Mouse (Mus musculus) c-Kit-negative CD71-positive TER-119-positive erythroid progenitor cells, embryonic 14.5 days (primary cell): ENCODE results near the gene Cwc15.

ENCODE experiments used
- DNase-seq: peaks from one replicate; pipeline ENCODE4 v3.0.0-alpha.2; 2013; ENCODE audit warnings: low read depth, low spot score

Gene Cwc15

DNA sequence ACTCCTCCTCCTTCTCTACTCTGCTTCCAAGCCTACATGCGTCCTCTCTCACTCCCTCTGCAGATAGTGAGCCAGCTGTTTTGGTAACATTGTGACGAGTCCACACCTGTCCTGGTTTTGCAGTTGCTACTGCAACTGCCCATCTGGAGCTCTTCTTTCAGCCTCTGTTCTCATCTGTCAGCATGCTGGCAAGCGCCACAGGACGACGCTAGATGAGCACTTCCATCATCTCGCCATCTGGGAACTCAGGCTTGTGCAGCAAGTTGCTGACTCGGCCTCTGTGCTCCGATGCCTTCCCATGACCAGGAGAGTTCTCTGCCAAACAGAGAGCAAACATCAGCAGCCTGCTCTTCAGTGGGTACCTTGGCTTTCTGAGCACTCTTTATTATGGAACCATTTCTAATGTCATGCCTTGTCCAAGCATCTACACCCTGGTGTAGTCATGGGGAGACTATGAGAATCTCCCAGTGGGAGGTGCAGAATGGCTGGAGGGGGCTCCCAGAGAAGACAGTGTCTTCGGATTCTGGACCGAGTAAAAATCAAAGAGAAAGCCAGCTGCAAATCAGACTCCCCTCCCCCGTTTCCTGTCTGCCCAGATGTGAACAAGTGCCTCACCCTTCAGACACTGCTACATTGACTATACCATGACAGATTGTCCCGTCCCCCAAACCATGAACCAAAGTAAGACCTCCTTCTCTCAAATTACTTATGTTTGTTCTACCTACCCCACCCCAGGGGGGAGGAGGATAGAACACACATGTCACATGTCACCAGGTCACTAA lies 47.4 kb downstream of the Cwc15 start:
- DNase-seq, result no peak

DNA sequence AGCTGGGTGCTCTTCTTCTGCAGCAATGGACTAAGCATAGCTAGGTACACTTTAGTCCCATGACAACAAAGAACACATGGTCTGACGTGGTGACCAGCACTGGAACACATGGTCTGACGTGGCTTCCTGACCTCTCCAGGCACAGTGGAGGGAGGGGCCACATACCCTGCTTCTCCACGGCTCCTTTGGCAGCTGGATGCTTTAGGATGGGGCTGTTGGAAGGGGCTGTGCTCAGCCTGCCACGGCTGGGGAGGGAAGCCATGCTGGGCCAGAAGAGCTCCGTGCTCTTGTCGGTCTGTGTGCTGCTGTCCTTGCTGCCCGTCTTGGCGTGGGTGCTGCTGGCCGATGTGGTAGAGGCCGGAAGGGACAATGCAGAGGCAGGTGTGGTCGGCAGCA lies 47.9 kb downstream of the Cwc15 start:
- no peak for DNase-seq

DNA sequence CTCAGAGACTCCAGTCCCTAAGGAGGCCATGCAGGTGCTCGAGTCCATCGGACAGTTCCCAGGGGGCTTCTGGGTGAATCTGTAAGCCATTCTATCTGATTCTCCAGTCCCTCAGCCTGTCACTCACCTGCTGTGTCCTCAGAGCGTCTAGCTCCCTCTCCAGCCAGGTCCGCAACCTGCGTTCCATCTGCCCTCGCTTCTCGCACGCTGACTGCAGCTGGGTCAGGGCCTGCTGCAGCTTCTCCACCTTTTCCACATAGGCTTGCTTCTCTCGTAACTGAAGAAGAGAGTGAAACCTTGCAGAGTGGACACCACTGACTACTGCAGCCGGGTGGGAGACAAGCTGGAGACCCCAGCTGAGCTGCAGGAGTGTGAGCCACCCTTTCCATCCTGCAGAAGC lies 57.9 kb downstream of the Cwc15 start:
- DNase-seq, result no peak

GRCm38 (mm10) chr9:14559430-14559829 lies 59.0 kb downstream of the Cwc15 start:
- DNase-seq, result no peak

- DNase-seq, result no peak
Observed at GRCm38 (mm10) chr9:14559996-14560395, 59.6 kb downstream of the Cwc15 start.
